Mouse (Mus musculus) erythroid progenitor cell, adult 5-6 weeks (primary cell): Measurements from ENCODE around the gene Nans. TPM values are rescaled to one million over a fixed set of nuclear protein-coding genes. Genes with fewer than 3 reads are reported as not detected.

Experiments used
- ATAC-seq: replicated peaks from 2 replicates; pipeline ENCODE4 v1.8.0; 2016; ENCODE audit warnings: moderate number of reproducible peaks, mild to moderate bottlenecking, moderate TSS enrichment, inconsistent platforms; ENCODE audit not compliant: poor library complexity, low FRiP score, severe bottlenecking
- total RNA-seq, 2 experiments: library from RNA; stranded (forward) in 1 of 2; stranded (reverse) in 1 of 2; fragments of 150-400 nt in 1 of 2; fragments of 186-747, 209-891 nt in 1 of 2; gene quantifications; 2 replicates each; pipeline versions ENCODE4 v1.2.3 to v1.2.4; 2015 to 2017; ENCODE audit warnings: low replicate concordance in 2 of 2

Gene Nans
- total RNA-seq, 2 experiments from 2014 or later: 22.1 to 25.6 TPM

- ATAC-seq: no peak
Measured at GRCm38 (mm10) chr4:46475101-46475500, 13.9 kb upstream of the Nans start.

GRCm38 (mm10) chr4:46479081-46479480 lies 10.0 kb upstream of the Nans start:
- ATAC-seq: no peak

- ATAC-seq: no peak
Measured at GRCm38 (mm10) chr4:46485696-46486417, 3.2 kb upstream of the Nans start.

GRCm38 (mm10) chr4:46487348-46487747 lies 1.7 kb upstream of the Nans start:
- no peak for ATAC-seq

GRCm38 (mm10) chr4:46493071-46493470 lies 4.0 kb downstream of the Nans start:
- ATAC-seq: no peak

GRCm38 (mm10) chr4:46495543-46495942 lies 6.5 kb downstream of the Nans start:
- ATAC-seq: no peak

- peak; percentile 78 for ATAC-seq
Measured at GRCm38 (mm10) chr4:46497286-46497892, 8.3 kb downstream of the Nans start.

GRCm38 (mm10) chr4:46498511-46498910 lies 9.5 kb downstream of the Nans start:
- no peak for ATAC-seq

- ATAC-seq: 0 out of 2 replicates have a peak, but pooled peaks have one; percentile 47
Measured at GRCm38 (mm10) chr4:46498976-46499375, 9.9 kb downstream of the Nans start.

- ATAC-seq: no peak
Measured at GRCm38 (mm10) chr4:46502606-46503502, 13.8 kb downstream of the Nans start.

- no peak for ATAC-seq
Measured at GRCm38 (mm10) chr4:46503881-46504280, 14.8 kb downstream of the Nans start.

GRCm38 (mm10) chr4:46505361-46506057 lies 16.5 kb downstream of the Nans start:
- ATAC-seq: no peak

- ATAC-seq: peak; percentile 98
Measured at GRCm38 (mm10) chr4:46506801-46507610, 18.0 kb downstream of the Nans start.

GRCm38 (mm10) chr4:46507736-46508460 lies 18.9 kb downstream of the Nans start:
- peak; percentile 77 for ATAC-seq

GRCm38 (mm10) chr4:46520491-46520890 lies 31.4 kb downstream of the Nans start:
- ATAC-seq: no peak

- no peak for ATAC-seq
Measured at GRCm38 (mm10) chr4:46521457-46521856, 32.4 kb downstream of the Nans start.

- ATAC-seq: no peak
Measured at GRCm38 (mm10) chr4:46523324-46523723, 34.3 kb downstream of the Nans start.

- ATAC-seq: no peak
Measured at GRCm38 (mm10) chr4:46526226-46526625, 37.2 kb downstream of the Nans start.
